Mouse (Mus musculus) left cerebral cortex, adult 8-10 months (tissue): ENCODE data around the gene Gm49354. TPM values are rescaled to one million over a fixed set of nuclear protein-coding genes. Genes with fewer than 3 reads are reported as not detected.
A peak's percentile ranks its signal among the peaks of the same experiment; 100 is the strongest.
"Not testable (repeated sequence)": the region's sequence is repeated elsewhere in the genome, so short reads cannot be mapped to it uniquely, and the experiment has no call there.

ENCODE experiments used
- DNase-seq, 2 experiments: peaks; one replicate each; pipeline ENCODE4 v3.0.0; 2022; ENCODE audit warnings: low spot score in 2 of 2
- total RNA-seq, 4 experiments: library from RNA; stranded (reverse); gene quantifications; 2 replicates each; pipeline ENCODE4 v1.2.4; 2022

Gm49354 gene
- total RNA-seq, 4 experiments from 2014 or later = not detected

DNA sequence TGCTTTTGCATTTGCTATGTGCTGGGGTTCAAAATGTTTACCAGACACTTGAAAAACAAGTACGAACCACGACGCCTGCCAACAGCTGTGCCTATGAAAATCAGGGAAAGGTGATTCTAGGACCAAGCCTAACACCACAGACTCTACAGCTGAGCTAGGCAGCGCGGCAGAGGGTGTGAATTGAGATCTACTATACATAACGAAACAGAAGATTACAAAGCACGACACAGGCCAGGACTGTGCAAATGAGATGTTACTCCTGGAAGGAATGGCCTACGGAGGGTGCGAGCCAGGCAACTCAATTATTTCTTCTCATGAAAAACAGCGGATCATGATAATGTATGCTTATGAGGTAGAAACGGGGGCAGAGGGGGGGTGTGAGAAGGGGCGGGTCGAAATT lies 13.5 kb downstream of the Gm49354 start:
- peak in 1 of 2 experiments; percentile 16 for DNase-seq

DNA sequence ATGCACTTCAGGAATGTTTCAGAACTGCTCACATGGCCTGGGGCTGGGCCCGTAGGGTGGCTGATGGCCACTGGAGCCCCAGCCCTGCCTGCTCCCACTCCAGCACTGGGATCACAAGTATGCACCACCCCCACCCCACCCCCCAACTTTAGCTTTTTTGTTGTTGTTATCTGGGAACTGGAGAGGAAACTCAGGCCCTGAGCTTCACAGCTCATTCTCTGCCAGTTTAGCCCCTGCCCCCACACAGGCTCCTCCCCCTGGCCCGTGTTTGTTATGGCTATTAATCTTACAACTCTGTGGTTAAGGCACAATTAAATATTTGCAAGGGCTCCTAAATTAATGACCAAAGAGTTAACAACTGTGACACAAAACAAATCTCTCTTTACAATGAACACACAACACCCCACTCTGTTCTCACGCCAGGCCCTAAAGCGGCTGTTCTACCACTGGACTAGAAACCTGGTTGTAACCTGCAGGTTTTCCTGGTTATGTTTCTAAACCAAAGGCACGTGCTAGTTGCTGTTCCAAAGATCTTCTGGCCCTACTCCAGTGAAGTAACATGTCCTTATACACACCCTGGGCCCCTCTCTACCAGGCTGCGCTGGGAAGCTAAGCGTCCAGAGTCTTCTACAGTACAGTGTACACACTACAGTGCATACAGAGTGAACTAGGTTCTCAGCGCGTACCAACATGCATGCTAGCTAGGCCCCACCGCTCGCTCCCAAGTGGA lies 15.1 kb downstream of the Gm49354 start:
- DNase-seq = no peak

DNA sequence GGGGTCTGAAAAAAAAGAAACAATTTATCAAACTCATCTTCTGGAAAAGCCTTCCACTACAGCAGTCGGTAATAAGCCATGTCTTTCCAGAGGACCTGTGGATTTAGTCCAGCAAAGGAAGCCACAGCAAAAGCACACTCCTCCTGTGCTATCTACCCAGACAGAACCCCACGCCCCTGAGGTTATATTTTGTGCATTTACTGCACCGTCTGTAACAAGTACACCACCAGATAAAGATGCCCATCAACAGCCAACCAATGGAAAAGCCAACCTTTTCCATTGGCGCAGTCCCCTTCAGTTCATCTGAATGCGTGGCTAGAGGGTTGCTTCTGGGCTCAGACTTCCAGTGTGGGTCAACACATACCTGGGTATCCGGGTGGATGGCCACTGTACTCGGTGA lies 19.3 kb downstream of the Gm49354 start:
- DNase-seq = no peak

DNA sequence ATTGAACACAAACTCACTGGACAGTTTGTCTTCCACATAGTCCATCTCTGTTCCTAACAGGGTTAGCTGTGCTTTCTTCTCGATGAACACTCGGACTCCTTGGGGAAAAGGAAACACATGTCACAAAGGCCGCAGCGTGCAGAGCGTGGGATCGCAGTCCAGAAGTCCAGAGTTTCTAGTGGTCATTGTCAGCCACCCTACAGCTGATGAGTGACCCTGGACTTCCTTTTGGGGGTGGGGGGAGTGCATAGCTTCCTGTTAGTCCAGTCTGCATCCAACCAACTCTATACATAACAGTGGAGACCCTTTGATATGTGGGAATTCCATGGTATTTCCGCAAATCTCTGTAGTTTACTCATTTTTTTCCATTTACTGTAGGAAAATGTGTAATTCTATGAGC lies 25.1 kb downstream of the Gm49354 start:
- no peak for DNase-seq

DNA sequence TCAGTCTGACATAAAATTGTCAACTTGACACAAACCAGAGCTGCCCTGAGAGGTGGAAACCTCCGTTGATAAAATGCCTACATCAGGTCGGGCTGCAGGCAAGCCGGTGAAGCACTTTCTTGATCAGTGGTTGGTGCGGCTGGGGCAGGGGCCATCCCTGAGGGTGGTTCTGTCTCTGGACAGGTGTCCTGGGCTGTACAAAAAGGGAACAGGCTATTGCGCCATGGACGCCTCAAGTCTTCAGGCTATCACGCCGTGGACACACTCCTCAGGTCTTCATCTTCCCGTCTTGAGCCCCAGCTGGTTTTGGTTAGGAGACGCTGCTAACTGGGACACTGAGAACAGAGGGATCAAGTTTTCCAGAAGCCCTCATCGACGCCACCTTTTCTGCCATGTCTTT lies 31.7 kb downstream of the Gm49354 start:
- DNase-seq = no peak

DNA sequence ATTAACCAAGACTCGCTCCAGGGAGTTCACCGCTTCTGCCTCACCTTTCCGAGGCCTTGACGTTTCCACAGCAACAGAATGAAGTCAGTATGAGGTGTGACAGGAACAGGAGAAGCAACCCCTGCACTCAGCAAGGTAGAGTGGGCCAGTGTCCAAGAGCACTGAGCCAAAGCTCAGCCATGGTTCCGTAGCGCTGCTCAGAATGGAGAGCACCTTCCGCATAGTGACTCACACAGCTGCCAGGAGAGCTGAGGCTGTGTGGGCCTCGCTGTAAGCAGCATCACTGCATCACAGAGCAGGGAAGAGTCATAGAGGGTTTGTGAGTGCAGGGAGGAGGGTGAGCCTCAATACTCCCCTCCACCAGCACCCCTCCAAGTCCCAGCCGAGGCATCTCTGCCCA lies 35.3 kb downstream of the Gm49354 start, which contains the start of gene 1700014D04Rik:
1700014D04Rik (minus strand) TSS at position 42 of the 400 bp plus-strand sequence.
- peak in 1 of 2 experiments; percentile 78 for DNase-seq

DNA sequence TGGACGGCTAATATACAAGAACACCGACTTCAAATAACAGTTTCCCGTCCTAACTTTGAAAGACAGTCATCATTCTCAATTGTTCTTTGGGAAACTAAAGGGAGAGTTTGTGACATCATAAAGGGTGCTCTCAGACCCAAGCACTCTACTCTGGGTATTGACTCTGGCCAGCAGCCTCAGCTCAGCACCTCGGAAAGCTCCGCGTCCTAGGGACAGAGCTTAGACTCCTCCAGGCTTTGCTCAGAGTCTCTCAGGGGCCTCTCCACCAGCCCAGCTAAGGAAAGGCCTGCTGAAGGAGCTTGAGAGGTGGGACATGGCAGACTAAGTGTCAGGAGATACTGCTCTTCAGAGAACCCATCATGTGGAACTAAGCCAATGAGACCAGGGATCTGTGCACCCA lies 35.9 kb downstream of the Gm49354 start:
- no peak for DNase-seq

DNA sequence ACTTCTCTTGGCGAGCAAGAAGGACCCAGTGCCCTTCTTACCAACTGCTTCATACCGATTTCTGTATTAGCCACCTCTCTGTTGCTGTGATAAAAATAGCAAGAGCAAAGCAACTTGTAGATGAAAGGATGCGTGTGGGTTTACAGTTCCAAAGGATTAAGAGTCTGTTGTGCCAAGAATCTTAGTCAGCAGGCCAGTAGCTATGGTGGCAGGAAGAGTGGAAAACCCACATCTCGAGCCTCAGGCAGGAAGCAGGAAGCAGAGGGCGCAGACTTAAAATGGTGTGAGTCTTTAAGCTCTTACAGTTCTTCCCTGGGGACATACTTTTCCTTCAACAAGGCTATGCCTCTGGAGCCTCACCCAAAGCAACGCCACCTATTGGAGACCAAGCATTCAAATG lies 36.6 kb downstream of the Gm49354 start:
- DNase-seq = peak in 1 of 2 experiments; percentile 22

DNA sequence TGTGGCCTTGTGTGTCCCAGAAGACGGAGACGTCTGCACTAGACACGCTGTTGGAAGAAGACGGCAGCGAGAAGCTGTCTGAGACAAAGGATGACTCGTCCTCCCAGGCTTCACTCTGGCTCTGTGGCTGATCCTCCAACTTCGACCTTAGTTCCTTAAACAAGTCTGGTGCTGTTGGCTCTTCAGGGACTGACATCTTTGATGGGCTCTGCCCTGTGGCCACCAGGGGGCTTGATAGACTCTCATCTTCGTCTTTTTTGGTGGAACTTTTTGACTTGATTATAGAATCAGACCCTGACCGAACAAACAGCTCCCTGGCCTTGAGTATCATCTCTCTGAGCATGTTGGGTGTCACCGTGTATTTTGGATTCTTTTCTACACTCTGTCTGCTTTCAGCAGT lies 40.3 kb downstream of the Gm49354 start:
- no peak for DNase-seq

DNA sequence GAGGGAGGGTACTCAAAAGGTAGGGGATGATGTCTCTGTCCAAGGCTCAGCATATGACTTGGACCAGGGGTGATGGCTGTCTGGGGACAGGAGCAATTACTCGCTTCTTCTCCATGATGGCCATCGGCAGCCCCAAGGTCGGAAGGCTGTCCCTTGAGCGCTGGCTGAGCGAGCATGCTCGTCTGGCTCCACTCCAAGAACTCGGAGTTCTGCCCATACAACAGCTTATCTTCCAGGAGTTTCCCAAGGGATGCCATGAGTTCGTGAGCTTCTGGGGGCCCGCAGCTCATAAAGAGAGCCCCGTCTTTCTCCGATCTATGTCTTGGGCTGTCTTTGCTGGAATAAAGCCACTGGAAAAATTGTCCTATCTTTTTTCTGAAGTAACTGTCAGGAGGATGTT lies 40.9 kb downstream of the Gm49354 start:
- no peak for DNase-seq

DNA sequence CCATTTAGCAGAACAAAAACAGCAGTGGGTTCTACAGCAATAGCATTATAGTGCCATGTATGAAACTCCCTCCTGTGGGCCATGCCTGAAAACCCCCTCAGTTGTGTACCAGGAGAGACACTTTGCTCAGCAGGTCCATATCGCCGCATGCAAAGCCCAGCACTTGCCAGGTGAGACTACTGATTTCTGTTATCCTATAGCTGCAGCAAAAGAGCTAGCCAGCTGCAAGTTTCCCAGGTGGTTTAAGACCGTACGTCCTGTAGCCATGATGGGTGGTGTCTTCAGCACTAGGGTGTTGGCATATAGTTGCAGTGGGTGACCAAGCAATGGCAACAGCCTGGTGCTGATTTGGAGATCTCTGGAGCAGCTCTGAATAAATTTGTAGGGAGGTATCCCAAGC lies 42.6 kb downstream of the Gm49354 start:
- DNase-seq = no peak

DNA sequence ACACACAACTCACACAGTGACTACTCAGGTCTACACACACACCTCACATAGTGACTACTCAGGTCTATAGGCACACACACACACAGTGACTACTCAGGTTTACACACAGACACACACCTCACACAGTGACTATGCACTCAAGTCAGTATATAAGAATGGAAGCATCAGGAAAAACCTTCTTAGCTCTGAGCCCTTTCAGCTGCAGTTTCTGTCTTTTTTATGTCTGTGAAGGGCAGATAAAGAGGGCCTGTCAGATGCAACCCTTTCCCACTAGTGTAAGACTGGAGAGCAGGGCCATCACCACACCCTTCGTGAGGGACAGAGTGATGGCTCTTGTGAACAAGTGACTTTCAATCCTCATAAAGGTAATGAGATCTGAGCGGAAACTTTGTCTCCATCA lies 43.6 kb downstream of the Gm49354 start:
- no peak for DNase-seq

DNA sequence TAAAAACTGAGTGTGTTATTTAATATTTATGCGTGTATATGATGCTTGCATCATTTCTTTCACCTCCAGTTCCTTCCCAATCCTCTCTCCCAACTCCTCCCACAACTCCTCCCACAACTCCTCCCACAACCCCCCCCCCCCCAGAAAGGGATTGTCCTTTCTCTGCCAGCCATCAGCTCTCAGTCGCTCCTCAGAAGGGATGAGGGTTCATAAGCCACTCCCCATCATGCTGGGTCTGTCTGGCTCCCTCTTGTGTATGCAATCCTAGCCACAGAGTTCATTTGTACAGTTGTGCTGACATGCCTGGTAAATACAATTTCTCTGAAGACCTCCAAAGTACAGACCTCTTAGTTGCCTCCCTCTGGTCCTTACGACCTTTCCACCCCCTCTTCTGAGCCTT lies 46.9 kb downstream of the Gm49354 start:
- DNase-seq = no peak

DNA sequence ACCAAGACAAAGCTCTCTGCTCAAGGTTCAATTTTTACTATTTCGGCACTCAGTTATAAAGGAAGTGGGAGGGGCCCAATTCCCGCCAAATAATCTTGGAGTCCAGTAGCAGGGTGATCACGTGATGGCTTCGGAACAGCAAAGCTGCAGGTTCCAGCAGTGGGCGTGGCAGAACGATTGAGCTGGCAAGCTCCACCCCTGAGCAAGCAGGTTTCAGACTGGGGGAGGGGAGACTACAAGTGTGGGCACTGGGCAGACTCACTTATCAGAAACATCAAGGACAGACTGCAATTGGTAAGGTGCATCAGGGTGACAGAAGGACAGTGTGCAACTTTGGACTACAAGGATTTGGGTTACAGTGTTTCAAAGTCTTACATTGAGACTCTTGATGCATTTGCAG lies 47.7 kb downstream of the Gm49354 start:
- DNase-seq = not testable (repeated sequence)

DNA sequence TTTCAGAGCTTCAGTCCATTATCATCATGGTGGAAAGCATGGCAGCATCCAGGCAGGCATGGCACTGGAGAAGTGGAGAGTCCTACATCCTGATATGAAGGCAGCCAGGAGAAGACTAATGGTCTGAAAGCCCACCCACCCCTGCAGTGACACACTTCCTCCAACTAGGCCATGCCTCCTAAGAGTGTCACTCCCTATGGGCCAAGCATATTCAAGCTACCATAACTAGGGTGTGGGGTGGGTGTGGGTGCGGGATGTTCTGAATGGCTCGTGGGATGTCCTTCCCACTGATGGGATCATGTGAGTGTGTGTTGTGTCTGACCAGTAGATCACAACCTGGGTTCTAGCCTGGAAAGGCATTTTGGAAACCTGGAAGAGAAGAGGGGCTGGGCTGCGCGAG lies 48.1 kb downstream of the Gm49354 start:
- DNase-seq = no peak

DNA sequence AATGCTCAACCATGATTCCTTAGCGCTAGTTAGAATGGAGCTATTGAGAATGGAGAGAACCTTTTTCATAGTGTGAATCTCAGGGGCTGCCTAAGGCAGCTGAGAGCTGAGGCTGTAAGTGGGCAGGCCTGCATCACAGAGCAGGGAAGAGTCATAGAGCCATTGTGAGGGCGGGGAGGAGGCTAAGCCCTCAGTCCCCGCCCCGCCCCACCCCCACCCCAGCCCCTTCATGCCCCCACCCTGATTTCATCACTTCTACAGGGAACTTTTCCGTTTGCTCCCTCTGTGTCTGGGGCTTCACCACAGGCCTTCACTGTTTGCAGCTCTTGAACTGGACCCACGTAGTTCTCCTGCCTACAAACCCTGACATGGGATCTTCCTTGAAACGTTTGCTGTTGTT lies 50.4 kb downstream of the Gm49354 start, which contains the start of gene Spata31d1d:
Spata31d1d (minus strand) TSS at position 101 of the 400 bp plus-strand sequence.
- no peak for DNase-seq

DNA sequence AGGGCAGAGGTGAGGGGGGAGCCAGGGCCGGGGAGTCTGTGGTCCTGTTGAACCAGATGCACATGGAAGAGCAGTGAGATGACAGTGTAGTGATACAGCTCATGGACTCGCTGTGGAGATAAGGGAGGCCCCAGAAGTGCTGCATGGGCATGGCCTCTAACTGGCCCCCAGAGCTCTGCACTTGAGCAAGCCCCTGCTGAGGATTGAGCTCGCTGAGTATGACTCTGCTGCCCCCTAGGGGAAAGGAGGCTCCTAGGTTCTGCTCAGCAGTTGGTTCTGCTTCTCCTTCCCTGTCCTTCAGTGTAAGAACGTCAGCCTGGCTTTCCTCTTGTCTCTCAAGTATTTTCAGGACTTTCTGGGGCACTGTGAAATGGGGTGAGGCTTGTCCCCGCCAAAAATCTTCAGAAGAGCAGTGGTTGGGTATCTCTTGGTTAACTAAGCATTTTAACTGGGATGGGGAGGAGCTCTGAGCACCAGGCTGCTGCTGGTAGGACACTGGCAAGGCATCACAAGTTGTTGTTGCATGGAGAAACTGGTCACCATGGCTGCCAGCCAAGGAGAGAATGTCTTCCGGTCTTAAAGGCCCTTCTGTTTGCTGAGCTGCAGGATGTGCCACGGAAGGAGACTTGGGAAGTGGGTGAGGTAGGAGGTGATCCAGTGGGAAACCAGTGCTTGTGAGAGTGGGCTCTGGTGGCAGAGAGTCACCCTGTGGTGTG lies 53.5 kb downstream of the Gm49354 start:
- peak; percentile 57 for DNase-seq

DNA sequence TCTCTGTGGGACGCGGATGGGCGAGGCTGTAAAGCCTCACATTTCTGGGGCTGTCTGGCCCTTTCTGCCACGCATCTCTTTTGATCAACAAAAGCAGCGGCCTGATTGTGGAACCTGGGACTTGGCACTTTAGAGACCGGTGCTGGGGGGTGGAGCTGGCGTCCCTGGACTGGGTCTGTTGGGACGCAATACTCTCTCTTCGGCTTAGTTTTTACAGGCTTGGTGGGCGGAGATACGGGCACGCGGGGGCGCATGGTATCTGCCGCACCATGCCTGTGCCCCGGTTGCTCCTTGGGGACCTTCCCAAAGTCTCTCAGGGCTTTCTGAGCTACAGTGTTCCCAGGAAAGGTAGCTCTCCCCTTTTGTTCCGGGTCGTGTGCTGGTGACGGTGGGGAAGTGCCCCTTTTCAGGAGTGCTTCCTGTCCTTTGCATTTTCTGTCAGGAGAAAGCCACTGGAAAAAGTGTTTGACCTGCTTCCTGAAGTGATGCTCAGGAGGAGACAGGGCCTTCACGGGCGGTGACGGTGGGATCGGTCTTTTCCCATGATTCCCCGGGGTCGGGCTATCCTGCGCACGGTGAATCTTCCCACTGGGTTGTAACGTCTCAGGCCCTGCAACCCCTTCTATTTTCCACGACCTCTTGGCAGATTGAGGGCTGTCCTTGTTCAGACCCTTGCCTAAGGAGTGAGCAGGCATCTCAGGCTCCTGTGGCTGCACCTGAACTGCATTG lies 55.7 kb downstream of the Gm49354 start:
- DNase-seq = no peak

DNA sequence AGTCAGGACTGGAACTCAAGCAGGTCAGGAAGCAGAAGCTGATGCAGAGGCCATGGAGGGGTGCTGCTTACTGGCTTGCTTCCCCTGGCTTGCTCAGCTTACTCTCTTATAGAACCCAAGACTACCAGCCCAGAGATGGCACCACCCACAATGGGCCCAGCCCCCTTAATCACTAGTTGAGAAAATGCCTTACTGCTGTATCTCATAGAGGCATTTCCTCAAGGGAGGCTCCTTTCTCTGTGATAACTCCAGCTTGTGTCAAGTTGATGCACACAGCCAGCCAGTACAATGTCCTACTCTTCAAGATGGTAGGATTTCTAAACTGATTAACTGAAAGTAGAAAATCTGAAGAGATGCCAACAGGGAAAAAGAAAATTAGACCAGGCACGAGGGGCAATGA lies 60.0 kb downstream of the Gm49354 start:
- not testable (repeated sequence) for DNase-seq

DNA sequence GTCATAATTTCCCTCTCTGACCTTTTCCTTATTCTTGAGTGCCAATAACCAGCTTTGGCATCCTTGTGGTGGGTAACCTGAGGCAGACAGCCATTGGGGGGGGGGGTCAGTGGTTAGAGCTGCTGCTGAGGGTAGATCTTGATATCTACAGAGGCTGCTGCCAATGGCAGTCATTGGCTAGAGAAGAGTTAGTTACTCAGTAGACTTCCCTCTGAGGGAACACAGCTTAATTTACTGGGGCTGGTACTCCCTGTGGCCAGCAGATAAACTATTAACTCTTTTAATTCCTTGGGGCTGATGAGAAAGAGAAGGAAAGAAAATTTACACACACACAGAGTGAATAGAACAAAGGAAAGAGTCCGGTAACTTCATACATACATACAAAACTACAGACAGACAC lies 62.6 kb downstream of the Gm49354 start:
- DNase-seq = no peak

DNA sequence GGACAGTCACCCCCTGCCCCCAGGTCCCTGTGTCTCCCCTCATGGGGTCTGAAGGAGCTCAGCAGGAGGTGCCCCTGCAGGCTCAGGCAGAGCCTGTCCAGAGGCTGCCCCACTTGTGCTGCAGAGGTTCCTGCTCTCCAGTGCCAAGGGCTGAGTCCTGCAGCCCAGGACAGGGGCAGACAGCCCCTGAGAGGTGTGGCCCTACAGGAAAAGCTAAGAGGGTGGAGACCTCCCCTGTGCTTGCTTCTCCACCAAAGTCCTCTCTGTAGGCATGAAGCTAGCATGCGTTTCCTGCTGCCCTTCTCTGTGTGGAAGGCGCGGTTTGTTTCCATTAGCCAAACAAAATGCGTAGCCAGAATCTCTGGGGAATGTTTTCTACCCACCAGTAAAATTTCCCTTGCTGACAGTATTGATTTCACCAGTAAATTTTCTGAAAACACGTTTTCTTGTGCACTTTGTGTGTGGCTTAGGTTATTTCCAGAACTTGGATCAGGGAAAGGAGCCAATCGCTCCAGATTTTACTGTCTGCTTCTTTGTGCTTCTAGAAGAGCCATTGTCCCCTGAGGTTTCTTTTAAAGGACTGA lies 63.1 kb downstream of the Gm49354 start:
- DNase-seq = not testable (repeated sequence)

DNA sequence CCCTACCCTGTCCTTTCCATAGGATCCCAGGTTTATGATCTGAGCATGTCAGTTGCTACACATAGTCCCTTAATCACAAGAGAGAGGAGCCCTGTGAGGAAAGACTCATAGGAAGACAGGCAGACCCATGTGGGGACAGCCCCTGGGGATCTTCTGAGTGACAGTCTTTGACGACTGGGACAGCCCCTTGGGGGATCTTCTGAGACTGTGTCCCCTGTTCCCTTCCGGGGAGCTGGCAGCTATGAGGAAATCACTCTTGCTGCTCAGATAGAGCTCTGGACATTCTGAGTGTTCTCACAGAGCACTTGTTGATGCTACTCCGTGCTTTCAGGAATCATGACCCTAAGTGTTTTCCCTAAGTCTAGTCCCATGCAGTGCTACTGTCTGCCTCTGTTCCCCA lies 68.3 kb downstream of the Gm49354 start:
- DNase-seq = no peak
